Mouse (Mus musculus) embryo, embryonic 9.5 days (tissue): ENCODE measurements around the gene Trio.

Source experiments
- DNase-seq: peaks from one replicate; pipeline ENCODE4 v3.0.0-alpha.2; 2017; ENCODE audit errors: extremely low spot score

Trio gene

DNA sequence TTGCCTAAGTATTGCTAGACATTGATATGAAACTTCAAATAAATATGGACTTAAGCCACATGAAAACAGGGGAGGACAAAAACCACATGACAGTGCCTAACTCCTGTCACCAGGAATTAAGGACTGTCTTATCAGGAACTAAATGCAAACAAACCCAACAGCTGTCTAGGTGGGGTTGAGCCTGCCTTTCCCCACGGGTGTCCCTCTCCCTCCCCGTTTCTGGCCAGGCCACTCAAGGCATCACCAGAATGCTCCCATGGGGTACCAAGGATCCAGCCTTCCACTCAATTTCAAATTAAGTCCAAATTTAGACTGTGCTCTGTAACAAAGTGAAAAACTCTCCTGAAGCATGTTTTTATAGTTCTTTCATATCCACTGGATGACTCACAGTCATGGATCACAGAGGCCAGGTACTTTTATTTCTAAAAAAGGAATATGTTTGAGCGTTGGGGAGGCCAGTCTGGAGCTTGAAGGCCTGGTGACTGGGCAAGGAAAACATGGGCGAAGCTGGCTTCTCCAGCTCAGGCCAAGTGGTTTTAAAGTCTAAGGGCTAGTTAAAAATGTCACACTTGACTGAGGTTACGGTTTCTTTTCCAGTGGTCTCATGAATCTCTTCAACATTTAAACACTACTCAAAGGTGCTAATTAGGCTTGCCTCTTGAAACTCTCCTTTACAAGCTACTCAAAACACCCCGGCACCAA is 33.6 kb downstream of the Trio start:
- no peak for DNase-seq

GRCm38 (mm10) chr15:27991066-27991701 is 34.5 kb downstream of the Trio start:
- no peak for DNase-seq

- DNase-seq = no peak
These were observed 37.7 kb downstream of the Trio start for GRCm38 (mm10) chr15:27987979-27988378.

GRCm38 (mm10) chr15:27984881-27985280 is 40.8 kb downstream of the Trio start:
- DNase-seq = no peak

- no peak for DNase-seq
These were observed 43.7 kb downstream of the Trio start for GRCm38 (mm10) chr15:27981764-27982500.

DNA sequence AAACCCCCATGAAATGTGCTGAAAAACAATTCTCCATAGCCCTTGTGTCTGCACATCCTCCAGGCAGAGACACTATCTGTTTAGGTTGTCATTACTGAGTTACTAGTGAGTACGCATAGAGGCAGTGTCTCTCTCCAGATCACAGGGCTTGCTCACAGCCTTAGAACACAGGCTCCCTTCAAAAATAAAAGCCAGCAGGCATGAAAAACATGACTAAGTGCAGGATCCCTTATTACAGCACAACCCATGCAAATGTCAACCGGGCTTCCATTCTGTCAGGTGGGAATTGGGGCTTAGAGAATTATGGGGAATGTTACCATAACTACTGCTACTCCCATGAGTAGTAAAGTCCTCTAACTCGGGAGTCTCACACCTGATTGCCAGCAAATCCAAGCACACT is 44.4 kb downstream of the Trio start:
- DNase-seq = no peak

DNA sequence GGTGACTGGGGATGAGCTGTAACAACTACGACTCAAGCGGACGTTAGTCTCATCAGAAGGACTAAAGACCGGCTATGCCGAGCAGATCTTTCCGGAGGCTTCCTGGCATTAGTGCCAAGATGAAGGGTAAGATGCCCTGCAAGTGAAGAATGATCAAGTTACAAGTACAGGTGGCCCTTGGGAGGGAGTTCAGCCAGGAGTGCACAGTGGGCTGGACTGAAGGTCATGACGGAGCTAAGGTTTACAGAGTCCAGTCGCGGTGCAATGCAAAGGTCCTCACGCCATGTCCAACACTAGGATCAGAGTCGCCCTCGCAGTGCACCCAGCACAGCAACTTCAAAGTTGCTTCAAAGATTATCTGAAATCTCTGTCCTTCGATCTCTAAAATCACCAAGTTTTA is 45.2 kb downstream of the Trio start:
- DNase-seq = no peak

DNA sequence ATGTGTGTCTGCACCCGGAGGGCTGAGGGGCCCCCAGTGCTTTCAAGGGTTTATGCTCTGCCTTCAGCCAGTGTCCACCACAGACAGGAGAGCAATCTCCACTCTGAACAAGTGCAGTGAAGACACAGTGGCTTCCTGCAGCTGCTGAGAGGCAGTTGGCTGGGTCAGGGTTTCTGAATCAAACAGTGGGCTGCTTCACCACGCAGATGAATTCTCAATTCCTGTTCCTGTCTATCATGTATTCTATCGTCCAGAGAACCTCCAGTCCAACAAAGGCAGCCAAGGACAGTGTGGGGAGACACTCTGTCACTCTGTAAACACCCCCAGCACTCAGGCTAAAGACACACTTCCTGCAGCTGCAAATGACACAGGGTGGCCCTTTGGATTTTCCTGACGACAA is 48.7 kb downstream of the Trio start:
- no peak for DNase-seq

GRCm38 (mm10) chr15:27976366-27976765 is 49.3 kb downstream of the Trio start:
- no peak for DNase-seq

- no peak for DNase-seq
These were observed 51.0 kb downstream of the Trio start for GRCm38 (mm10) chr15:27974637-27975036.

- no peak for DNase-seq
These were observed 57.5 kb downstream of the Trio start for GRCm38 (mm10) chr15:27968183-27968582.

- DNase-seq = no peak
These were observed 58.3 kb downstream of the Trio start for GRCm38 (mm10) chr15:27967128-27967876.

DNA sequence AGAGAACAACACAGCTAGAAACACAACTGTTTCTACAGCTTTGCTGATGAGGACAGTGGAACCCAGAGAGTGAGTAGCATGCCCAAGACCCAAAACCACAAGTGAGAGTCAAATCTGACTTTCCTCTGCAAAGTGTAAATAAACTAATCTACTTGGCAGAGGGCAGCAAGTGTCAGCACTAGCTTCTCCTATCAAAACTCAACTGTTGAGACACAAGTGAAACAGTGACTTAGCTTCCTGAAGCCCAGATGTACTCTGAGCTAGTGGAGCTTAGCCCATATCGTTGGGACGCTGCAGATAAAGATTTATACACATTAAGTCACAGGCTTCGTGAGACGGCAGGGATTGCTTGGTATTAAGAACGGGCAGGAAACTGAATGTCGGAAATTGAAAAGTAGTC is 60.8 kb downstream of the Trio start:
- no peak for DNase-seq

DNA sequence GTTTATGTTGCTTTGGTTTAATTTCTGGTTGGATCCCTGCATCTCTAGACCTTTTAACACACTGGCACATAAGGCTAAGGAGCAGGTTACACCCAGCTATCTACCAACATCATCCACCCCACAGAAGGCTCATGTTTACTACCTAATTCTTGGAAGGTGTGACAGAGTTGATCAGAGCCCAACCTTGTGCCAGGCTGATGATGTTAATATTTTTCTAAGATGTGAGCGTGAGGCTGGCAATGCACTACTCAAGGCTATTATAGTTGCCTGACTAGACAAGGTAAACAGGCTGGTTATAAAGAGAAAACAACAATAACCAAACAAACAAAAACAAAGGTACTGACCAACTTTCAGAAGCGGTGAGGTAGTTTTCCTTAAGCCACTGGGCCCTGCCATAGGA is 62.1 kb downstream of the Trio start:
- no peak for DNase-seq

DNA sequence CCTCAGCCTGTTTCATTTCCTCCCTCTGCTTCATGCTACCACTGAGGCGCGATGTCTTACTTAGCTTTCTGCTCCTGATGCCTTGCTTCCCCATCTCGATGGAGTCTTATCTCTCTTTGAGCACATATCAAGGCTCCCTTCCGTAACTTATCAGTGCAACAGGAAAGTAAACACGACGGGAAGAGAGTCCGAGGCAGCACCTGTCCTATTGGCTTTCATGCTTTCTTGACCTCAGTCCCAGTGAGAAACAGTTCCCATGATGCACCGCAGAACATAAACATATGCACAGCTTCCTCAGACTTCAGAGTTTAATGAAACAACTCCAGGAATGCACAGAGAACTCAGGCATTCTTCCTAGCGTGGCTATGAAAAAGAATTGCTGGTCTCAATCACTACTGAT is 65.0 kb downstream of the Trio start:
- DNase-seq = no peak

GRCm38 (mm10) chr15:27957867-27958266 is 67.8 kb downstream of the Trio start:
- DNase-seq = no peak

GRCm38 (mm10) chr15:27955614-27956013 is 70.0 kb downstream of the Trio start:
- DNase-seq = no peak

DNA sequence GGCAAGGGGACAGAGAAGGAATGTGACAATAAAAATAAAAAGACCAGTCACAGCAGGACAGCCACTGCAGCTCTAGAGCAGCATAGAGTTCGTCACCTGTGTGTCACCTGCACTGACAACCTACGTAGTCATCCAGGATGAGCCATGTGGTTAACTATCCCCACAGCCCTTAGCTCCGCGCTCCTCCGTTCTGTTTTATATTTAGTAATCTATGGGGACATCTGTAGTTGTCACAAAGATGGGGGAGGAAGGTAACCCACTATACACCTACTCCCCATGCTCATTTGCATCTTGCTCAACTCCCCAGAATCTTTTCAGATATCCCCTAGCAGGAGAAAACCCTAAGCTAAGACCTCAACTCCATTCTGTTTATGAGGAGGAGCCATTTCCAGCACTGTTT is 71.3 kb downstream of the Trio start:
- no peak for DNase-seq

- no peak for DNase-seq
These were observed 72.1 kb downstream of the Trio start for GRCm38 (mm10) chr15:27953570-27953969.

- no peak for DNase-seq
These were observed 74.5 kb downstream of the Trio start for GRCm38 (mm10) chr15:27951195-27951594.

DNA sequence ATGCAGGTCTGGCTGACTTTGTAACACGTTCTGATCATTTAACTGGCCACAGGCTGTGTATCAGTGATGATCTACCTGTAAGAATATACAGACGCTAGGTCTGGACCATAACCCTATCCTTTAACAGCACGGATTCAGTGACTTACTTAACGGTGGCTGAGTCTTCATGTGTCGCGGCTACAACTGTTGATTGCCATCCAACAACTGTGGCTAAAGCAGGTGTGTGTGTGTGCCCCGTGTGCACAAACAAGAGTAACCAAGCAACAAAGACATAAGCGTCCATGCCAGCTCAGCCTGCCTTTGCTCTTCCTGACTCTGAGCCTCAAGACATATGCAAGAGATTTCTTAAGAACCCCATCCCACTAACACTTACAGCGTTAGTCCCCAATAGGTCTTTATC is 76.5 kb downstream of the Trio start:
- no peak for DNase-seq

DNA sequence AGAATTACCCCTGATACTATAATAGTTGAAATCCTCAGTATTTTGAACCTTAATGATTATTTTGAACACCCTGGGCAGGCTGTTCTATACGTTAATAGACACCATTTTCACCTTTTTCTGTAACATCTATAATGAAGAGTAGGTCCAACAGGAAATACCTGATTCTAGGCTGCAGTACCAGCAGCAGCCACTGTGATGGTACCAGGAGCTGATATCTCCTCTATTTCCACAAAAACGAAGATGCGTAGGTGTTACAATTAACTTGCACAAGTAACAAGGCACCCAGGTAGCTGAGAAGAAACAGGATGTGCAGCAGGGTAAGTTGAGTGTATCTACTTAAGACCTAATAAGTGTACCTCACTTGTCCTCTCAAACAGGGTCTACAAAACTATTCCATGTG is 77.8 kb downstream of the Trio start:
- no peak for DNase-seq
